Mouse (Mus musculus): Measurements from ENCODE around the gene Iqcn. TPM values are rescaled to one million over a fixed set of nuclear protein-coding genes. Genes with fewer than 3 reads are reported as not detected.

Iqcn gene
- polyA plus RNA-seq, 1 experiment from 2014 or later: not detected

GRCm38 (mm10) chr8:70713991-70714390 is 10.7 kb downstream of the Iqcn start:
- Histone ChIP-seq H3K27ac (replicated peaks; ENCODE audit: low read depth, low read length) (no peak overlapping the region), H3K9me3 (ENCODE audit: control insufficient read depth, low read length) (no peaks in the 10 kb centered on the region), H3K4me3 (ENCODE audit: low read depth, low read length) (no peak overlapping the region), H3K4me1 (ENCODE audit: control insufficient read depth, insufficient read depth, low read length) (no peaks in the 10 kb centered on the region), H3K4me2 (ENCODE audit: low read depth, low read length) (no peak overlapping the region), H3K27me3 (replicated peaks; ENCODE audit: control insufficient read depth, insufficient read depth, low read length) (no peaks in the 10 kb centered on the region), H3K36me3 (ENCODE audit: control insufficient read depth, insufficient read depth, low read length) (no peaks in the 10 kb centered on the region), H3K9ac (ENCODE audit: low read depth, low read length) (no peak overlapping the region)
- WGBS: 80% methylated on average over 6 of the region's 7 CpGs
- DNase-seq (ENCODE audit: low spot score) (no peak), ATAC-seq (ENCODE audit: low read depth) (no peak)

DNA sequence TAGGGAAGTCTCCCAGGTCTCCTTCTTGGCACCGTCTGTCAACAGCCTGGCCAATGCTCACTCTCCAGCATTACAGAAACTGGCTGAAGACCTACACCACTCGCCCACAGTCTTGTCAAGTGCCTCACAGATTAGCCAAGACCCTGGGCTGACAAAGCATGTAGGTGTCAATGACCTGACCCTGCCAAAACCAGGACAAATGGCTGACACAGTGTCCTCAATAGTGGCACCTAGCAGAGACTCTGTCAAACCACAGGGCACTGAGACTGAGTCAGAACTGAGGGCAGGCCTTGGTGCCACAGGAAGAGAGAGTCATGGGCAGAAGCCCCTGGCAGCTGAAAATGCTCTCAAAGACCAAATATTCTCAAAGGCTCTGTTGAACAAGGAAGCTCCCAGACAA is 11.8 kb downstream of the Iqcn start:
- H3K4me3 ChIP-seq (ENCODE audit: low read depth, low read length): no peak overlapping the region
- DNase-seq (ENCODE audit: low spot score) (no peak), ATAC-seq (ENCODE audit: low read depth) (no peak)
- no peaks in the 10 kb centered on the region for H3K4me1 ChIP-seq (ENCODE audit: control insufficient read depth, insufficient read depth, low read length)
- no peak overlapping the region for H3K9ac ChIP-seq (ENCODE audit: low read depth, low read length)
- no peaks in the 10 kb centered on the region for H3K36me3 ChIP-seq (ENCODE audit: control insufficient read depth, insufficient read depth, low read length)
- no peaks in the 10 kb centered on the region for H3K27me3 ChIP-seq (replicated peaks; ENCODE audit: control insufficient read depth, insufficient read depth, low read length)
- H3K27ac ChIP-seq (replicated peaks; ENCODE audit: low read depth, low read length): no peak overlapping the region
- 77% methylated on average over 2 of the region's 2 CpGs for WGBS
- H3K4me2 ChIP-seq (ENCODE audit: low read depth, low read length): no peak overlapping the region
- no peaks in the 10 kb centered on the region for H3K9me3 ChIP-seq (ENCODE audit: control insufficient read depth, low read length)

GRCm38 (mm10) chr8:70716521-70717400 is 13.5 kb downstream of the Iqcn start:
- H3K4me2 ChIP-seq (ENCODE audit: low read depth, low read length): no peak overlapping the region
- ATAC-seq (ENCODE audit: low read depth) (no peak), DNase-seq (ENCODE audit: low spot score) (no peak)
- WGBS: 86% methylated on average over 38 of the region's 40 CpGs
- no peaks in the 10 kb centered on the region for H3K4me1 ChIP-seq (ENCODE audit: control insufficient read depth, insufficient read depth, low read length)
- H3K9ac ChIP-seq (ENCODE audit: low read depth, low read length): no peak overlapping the region
- H3K27ac ChIP-seq (replicated peaks; ENCODE audit: low read depth, low read length): no peak overlapping the region
- no peaks in the 10 kb centered on the region for H3K36me3 ChIP-seq (ENCODE audit: control insufficient read depth, insufficient read depth, low read length)
- no peaks in the 10 kb centered on the region for H3K9me3 ChIP-seq (ENCODE audit: control insufficient read depth, low read length)
- no peaks in the 10 kb centered on the region for H3K27me3 ChIP-seq (replicated peaks; ENCODE audit: control insufficient read depth, insufficient read depth, low read length)
- H3K4me3 ChIP-seq (ENCODE audit: low read depth, low read length): no peak overlapping the region

DNA sequence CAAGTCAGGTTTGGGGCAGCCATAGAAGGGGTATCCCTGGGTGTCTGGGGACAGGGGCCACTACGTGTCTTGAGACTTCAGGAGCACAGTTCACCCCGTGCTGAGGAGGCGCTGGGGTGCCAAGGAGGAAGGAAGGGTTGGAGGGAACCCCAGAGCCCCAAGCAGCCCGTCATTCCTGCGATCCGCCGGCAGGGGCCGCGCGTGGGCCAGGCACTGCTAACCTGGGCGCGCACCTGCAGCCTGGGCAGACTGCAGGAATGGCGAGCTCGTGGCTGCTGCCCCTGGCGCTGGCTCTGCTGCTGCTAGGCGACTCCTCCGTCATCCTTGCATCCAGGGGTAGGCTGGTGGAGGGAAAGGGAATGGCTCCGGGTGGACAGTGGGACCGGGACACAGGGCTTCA is 15.0 kb downstream of the Iqcn start, which contains the start of gene Gm3336:
Gene Gm3336 (plus strand): TSS at position 247 of the 400 bp plus-strand sequence.
- Histone ChIP-seq H3K4me3 (ENCODE audit: low read depth, low read length) (no peak within 1 kb of the TSS), H3K27me3 (replicated peaks; ENCODE audit: control insufficient read depth, insufficient read depth, low read length) (no peaks in the 10 kb centered on the region), H3K36me3 (ENCODE audit: control insufficient read depth, insufficient read depth, low read length) (no peaks in the 10 kb centered on the region), H3K4me2 (ENCODE audit: low read depth, low read length) (no peak within 1 kb of the TSS), H3K27ac (replicated peaks; ENCODE audit: low read depth, low read length) (no peak within 1 kb of the TSS), H3K9ac (ENCODE audit: low read depth, low read length) (0 out of 2 replicates have a peak within 1 kb of the TSS, but pooled peaks have one; percentile 25), H3K4me1 (ENCODE audit: control insufficient read depth, insufficient read depth, low read length) (no peaks in the 10 kb centered on the region), H3K9me3 (ENCODE audit: control insufficient read depth, low read length) (no peaks in the 10 kb centered on the region)
- DNase-seq (ENCODE audit: low spot score) (peak; percentile 19), ATAC-seq (ENCODE audit: low read depth) (peak; percentile 32; the same call in 1 of the 2 replicates)
- 4% methylated on average over 11 of the region's 19 CpGs for WGBS

DNA sequence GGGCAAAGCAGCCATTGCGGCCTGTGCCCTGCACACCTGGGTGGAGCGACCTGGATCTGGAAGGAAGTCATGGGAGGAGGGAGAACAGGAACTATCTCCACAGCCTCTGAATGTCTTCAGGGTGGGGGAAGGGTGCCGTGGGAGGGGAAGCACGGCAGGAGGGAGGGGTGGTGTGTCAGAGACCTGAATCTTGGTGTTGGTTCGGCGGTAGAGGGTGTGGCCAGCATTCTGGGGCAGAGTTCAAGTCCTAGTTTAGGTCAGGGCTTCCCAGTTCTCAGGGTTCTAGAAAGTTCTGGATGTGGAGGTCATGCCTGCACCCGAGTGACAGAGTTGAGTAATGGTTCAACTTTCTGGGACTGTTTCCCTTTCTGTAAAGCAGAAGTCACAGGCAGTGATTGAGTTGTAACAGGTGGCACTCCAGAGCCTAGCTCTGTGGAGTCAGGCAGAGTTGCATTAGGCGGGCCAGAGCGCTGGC is 16.6 kb downstream of the Iqcn start:
- no peak overlapping the region for H3K27ac ChIP-seq (replicated peaks; ENCODE audit: low read depth, low read length)
- WGBS: 56% methylated on average over 9 of the region's 9 CpGs
- no peak overlapping the region for H3K4me2 ChIP-seq (ENCODE audit: low read depth, low read length)
- no peak for DNase-seq (ENCODE audit: low spot score)
- H3K9me3 ChIP-seq (ENCODE audit: control insufficient read depth, low read length): no peaks in the 10 kb centered on the region
- no peaks in the 10 kb centered on the region for H3K36me3 ChIP-seq (ENCODE audit: control insufficient read depth, insufficient read depth, low read length)
- no peak for ATAC-seq (ENCODE audit: low read depth)
- no peak overlapping the region for H3K9ac ChIP-seq (ENCODE audit: low read depth, low read length)
- H3K4me3 ChIP-seq (ENCODE audit: low read depth, low read length): no peak overlapping the region
- no peaks in the 10 kb centered on the region for H3K27me3 ChIP-seq (replicated peaks; ENCODE audit: control insufficient read depth, insufficient read depth, low read length)
- no peaks in the 10 kb centered on the region for H3K4me1 ChIP-seq (ENCODE audit: control insufficient read depth, insufficient read depth, low read length)

GRCm38 (mm10) chr8:70720739-70721138 is 17.5 kb downstream of the Iqcn start:
- peak; percentile 50; the same call in 1 of the 2 replicates for ATAC-seq (ENCODE audit: low read depth)
- H3K36me3 ChIP-seq (ENCODE audit: control insufficient read depth, insufficient read depth, low read length): no peaks in the 10 kb centered on the region
- WGBS: 4% methylated on average over 3 of the region's 3 CpGs
- no peaks in the 10 kb centered on the region for H3K27me3 ChIP-seq (replicated peaks; ENCODE audit: control insufficient read depth, insufficient read depth, low read length)
- H3K9me3 ChIP-seq (ENCODE audit: control insufficient read depth, low read length): no peaks in the 10 kb centered on the region
- H3K27ac ChIP-seq (replicated peaks; ENCODE audit: low read depth, low read length): no peak overlapping the region
- peak overlapping the region; percentile 21; the same call in 1 of the 2 replicates for H3K9ac ChIP-seq (ENCODE audit: low read depth, low read length)
- DNase-seq (ENCODE audit: low spot score): peak; percentile 62
- H3K4me2 ChIP-seq (ENCODE audit: low read depth, low read length): no peak overlapping the region
- H3K4me3 ChIP-seq (ENCODE audit: low read depth, low read length): no peak overlapping the region
- no peaks in the 10 kb centered on the region for H3K4me1 ChIP-seq (ENCODE audit: control insufficient read depth, insufficient read depth, low read length)

DNA sequence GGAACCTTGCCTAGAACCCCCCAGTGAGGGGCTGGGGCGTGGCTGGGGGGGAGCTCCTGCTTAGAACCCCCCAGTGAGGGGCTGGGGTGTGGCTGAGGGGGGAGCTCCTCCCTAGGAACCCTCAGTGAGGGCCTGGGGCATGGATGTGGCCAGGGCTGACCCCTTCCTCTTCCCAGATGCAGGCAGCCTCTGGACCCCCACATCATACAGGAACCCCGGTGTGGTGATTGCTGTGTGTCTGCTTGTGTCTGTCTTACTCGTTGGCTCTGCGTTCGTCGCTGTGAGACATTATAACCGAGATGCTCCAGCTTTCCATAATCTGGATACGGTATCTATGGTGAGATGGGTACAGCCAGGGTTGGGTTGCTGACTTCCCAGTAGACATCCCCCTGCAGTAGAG is 18.3 kb downstream of the Iqcn start:
- Histone ChIP-seq H3K27me3 (replicated peaks; ENCODE audit: control insufficient read depth, insufficient read depth, low read length) (peaks cover 3% of the 10 kb centered on the region), H3K9me3 (ENCODE audit: control insufficient read depth, low read length) (no peaks in the 10 kb centered on the region), H3K4me2 (ENCODE audit: low read depth, low read length) (no peak overlapping the region), H3K36me3 (ENCODE audit: control insufficient read depth, insufficient read depth, low read length) (no peaks in the 10 kb centered on the region), H3K4me1 (ENCODE audit: control insufficient read depth, insufficient read depth, low read length) (no peaks in the 10 kb centered on the region), H3K4me3 (ENCODE audit: low read depth, low read length) (no peak overlapping the region), H3K9ac (ENCODE audit: low read depth, low read length) (no peak overlapping the region), H3K27ac (replicated peaks; ENCODE audit: low read depth, low read length) (no peak overlapping the region)
- ATAC-seq (ENCODE audit: low read depth) (no peak), DNase-seq (ENCODE audit: low spot score) (no peak)
- WGBS: 78% methylated on average over 8 of the region's 8 CpGs

- no peaks in the 10 kb centered on the region for H3K36me3 ChIP-seq (ENCODE audit: control insufficient read depth, insufficient read depth, low read length)
- H3K4me2 ChIP-seq (ENCODE audit: low read depth, low read length): no peak within 1 kb of the TSS
- H3K9me3 ChIP-seq (ENCODE audit: control insufficient read depth, low read length): no peaks in the 10 kb centered on the region
- H3K4me1 ChIP-seq (ENCODE audit: control insufficient read depth, insufficient read depth, low read length): no peaks in the 10 kb centered on the region
- WGBS: 53% methylated on average over 7 of the region's 7 CpGs
- no peak for DNase-seq (ENCODE audit: low spot score)
- ATAC-seq (ENCODE audit: low read depth): no peak
- H3K9ac ChIP-seq (ENCODE audit: low read depth, low read length): no peak within 1 kb of the TSS
- H3K27me3 ChIP-seq (replicated peaks; ENCODE audit: control insufficient read depth, insufficient read depth, low read length): peaks cover 16% of the 10 kb centered on the region
- no peak within 1 kb of the TSS for H3K27ac ChIP-seq (replicated peaks; ENCODE audit: low read depth, low read length)
- H3K4me3 ChIP-seq (ENCODE audit: low read depth, low read length): no peak within 1 kb of the TSS
Measured at GRCm38 (mm10) chr8:70723486-70724210, 20.4 kb downstream of the Iqcn start, which contains the start of gene Pde4c. TSS of gene Pde4c (plus strand) at chr8:70723720.
